Mouse (Mus musculus): ENCODE results near the gene Lamc3. TPM values are rescaled to one million over a fixed set of nuclear protein-coding genes. Genes with fewer than 3 reads are reported as not detected.
"Not testable (repeated sequence)": the region's sequence is repeated elsewhere in the genome, so short reads cannot be mapped to it uniquely, and the experiment has no call there.

Lamc3 gene
- polyA plus RNA-seq, 1 experiment from 2014 or later, result 0.41 TPM

DNA sequence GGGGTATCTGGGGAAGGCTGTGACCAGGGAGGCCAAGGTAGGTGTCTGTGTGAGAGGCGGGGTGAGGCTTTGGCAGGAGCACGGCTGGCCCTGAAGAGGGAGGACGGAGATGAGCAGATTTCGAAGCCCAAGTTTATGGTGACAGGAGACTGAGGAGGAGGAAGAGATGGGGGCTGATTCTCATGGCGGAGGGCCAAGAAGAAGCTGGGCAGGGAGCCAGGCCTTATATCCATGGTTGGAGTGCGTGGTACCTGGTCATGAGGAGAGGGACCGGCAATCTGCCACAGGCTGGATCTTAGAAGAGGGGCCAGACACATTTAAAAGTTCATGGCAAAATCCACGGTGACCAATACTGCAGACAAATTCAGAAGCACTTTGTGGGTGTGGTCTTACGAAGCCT lies 19.3 kb downstream of the Lamc3 start:
- no peak overlapping the region for H3K9ac ChIP-seq (ENCODE audit: low read length)
- H3K36me3 ChIP-seq (ENCODE audit: control insufficient read depth, insufficient read depth), result no peaks in the 10 kb centered on the region
- no peak overlapping the region for H3K27ac ChIP-seq (ENCODE audit: low read length)
- WGBS, result 51% methylated on average over 9 of the region's 9 CpGs
- no peaks in the 10 kb centered on the region for H3K27me3 ChIP-seq (ENCODE audit: control insufficient read depth, insufficient read depth, low read length)
- no peaks in the 10 kb centered on the region for H3K9me3 ChIP-seq (replicated peaks; ENCODE audit: control insufficient read depth, low read length)
- no peak overlapping the region for H3K4me3 ChIP-seq (ENCODE audit: low read length)
- ATAC-seq (replicated peaks; ENCODE audit: extremely low read depth, insufficient read depth, low FRiP score), result no peak
- H3K4me1 ChIP-seq (ENCODE audit: control insufficient read depth, insufficient read depth, low read length), result peaks cover 9% of the 10 kb centered on the region; the same call in 1 of the 2 replicates
- H3K4me2 ChIP-seq (ENCODE audit: low read depth, low read length), result no peak overlapping the region

DNA sequence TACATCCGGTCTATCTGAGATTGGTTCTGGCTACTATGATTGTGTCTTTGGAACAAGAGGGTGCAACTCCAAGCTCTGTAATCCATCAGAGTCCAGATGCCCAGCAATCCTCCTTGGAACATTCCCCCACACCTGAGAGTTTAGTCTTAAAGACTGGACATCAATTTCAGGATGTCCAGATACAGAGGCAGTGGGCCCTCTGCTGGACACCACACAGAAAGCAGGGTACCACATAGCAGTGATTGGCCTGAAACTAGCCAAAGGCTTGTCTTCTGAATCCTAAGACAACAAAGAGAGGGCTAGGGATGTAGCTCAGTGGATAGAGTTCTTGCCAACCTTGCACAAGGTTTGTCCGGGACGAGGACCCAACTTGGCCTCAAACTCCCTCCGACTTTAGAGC lies 25.5 kb downstream of the Lamc3 start:
- ATAC-seq (replicated peaks; ENCODE audit: extremely low read depth, insufficient read depth, low FRiP score), result no peak
- no peak overlapping the region for H3K4me3 ChIP-seq (ENCODE audit: low read length)
- H3K27ac ChIP-seq (ENCODE audit: low read length), result no peak overlapping the region
- no peaks in the 10 kb centered on the region for H3K36me3 ChIP-seq (ENCODE audit: control insufficient read depth, insufficient read depth)
- H3K4me1 ChIP-seq (ENCODE audit: control insufficient read depth, insufficient read depth, low read length), result no peaks in the 10 kb centered on the region
- 63% methylated on average over 4 of the region's 4 CpGs for WGBS
- H3K9me3 ChIP-seq (replicated peaks; ENCODE audit: control insufficient read depth, low read length), result no peaks in the 10 kb centered on the region
- H3K4me2 ChIP-seq (ENCODE audit: low read depth, low read length), result no peak overlapping the region
- H3K27me3 ChIP-seq (ENCODE audit: control insufficient read depth, insufficient read depth, low read length), result no peaks in the 10 kb centered on the region
- no peak overlapping the region for H3K9ac ChIP-seq (ENCODE audit: low read length)

GRCm38 (mm10) chr2:31914213-31914612 lies 27.1 kb downstream of the Lamc3 start:
- not testable (repeated sequence) for ATAC-seq (replicated peaks; ENCODE audit: extremely low read depth, insufficient read depth, low FRiP score); H3K27me3 ChIP-seq (ENCODE audit: control insufficient read depth, insufficient read depth, low read length); H3K36me3 ChIP-seq (ENCODE audit: control insufficient read depth, insufficient read depth); H3K9me3 ChIP-seq (replicated peaks; ENCODE audit: control insufficient read depth, low read length); H3K4me3 ChIP-seq (ENCODE audit: low read length); H3K27ac ChIP-seq (ENCODE audit: low read length); H3K4me1 ChIP-seq (ENCODE audit: control insufficient read depth, insufficient read depth, low read length); H3K4me2 ChIP-seq (ENCODE audit: low read depth, low read length); H3K9ac ChIP-seq (ENCODE audit: low read length)

DNA sequence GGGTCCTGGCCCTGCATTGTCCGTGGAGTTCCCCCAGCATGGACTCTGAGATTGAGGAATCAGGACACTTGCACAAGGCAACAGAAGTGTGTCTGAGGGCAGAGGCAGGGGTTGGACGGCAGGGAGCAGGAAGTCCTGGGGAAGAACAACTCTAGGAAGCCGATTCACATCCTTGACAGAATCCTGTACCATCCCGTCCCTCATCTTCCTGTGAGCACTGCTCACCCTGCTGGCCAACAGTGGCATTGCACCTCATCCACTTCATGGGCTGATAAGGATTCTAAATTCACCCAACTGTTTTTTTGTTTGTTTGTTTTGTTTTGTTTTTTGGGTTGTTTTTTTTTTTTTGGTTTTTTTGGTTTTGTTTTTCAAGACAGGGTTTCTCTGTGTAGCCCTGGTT lies 28.0 kb downstream of the Lamc3 start:
- H3K36me3 ChIP-seq (ENCODE audit: control insufficient read depth, insufficient read depth), result no peaks in the 10 kb centered on the region
- WGBS, result 17% methylated on average over 4 of the region's 4 CpGs
- no peak overlapping the region for H3K4me3 ChIP-seq (ENCODE audit: low read length)
- no peak overlapping the region for H3K4me2 ChIP-seq (ENCODE audit: low read depth, low read length)
- H3K4me1 ChIP-seq (ENCODE audit: control insufficient read depth, insufficient read depth, low read length), result no peaks in the 10 kb centered on the region
- H3K27me3 ChIP-seq (ENCODE audit: control insufficient read depth, insufficient read depth, low read length), result 0 out of 2 replicates have a peak, but pooled peaks cover 4% of the 10 kb centered on the region
- no peak overlapping the region for H3K9ac ChIP-seq (ENCODE audit: low read length)
- H3K9me3 ChIP-seq (replicated peaks; ENCODE audit: control insufficient read depth, low read length), result no peaks in the 10 kb centered on the region
- ATAC-seq (replicated peaks; ENCODE audit: extremely low read depth, insufficient read depth, low FRiP score), result 0 out of 2 replicates have a peak, but pooled peaks have one; percentile 35
- H3K27ac ChIP-seq (ENCODE audit: low read length), result no peak overlapping the region

DNA sequence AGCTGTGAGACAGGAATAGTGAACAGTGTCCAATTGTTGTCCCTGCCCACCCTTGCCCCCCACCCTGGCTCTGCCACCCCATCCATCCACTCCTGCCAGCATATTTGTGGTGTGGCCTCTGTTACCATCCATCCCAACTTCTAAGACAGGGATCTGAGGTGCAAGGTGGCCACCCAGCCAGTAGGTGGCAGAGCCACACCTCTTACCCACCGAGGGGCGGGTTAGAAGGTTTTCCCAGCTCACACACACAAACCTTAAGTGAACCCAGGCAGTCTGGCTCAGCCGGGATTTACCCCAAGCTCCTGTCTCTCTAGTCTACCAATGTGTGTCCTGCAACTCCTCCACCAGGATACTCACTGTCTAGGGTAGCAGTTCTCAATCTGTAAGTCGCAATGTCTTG lies 30.5 kb downstream of the Lamc3 start:
- Histone ChIP-seq H3K9ac (ENCODE audit: low read length) (no peak overlapping the region), H3K9me3 (replicated peaks; ENCODE audit: control insufficient read depth, low read length) (no peaks in the 10 kb centered on the region), H3K27ac (ENCODE audit: low read length) (no peak overlapping the region), H3K4me2 (ENCODE audit: low read depth, low read length) (no peak overlapping the region), H3K4me1 (ENCODE audit: control insufficient read depth, insufficient read depth, low read length) (no peaks in the 10 kb centered on the region), H3K4me3 (ENCODE audit: low read length) (no peak overlapping the region), H3K27me3 (ENCODE audit: control insufficient read depth, insufficient read depth, low read length) (0 out of 2 replicates have a peak, but pooled peaks cover 6% of the 10 kb centered on the region), H3K36me3 (ENCODE audit: control insufficient read depth, insufficient read depth) (no peaks in the 10 kb centered on the region)
- WGBS, result 31% methylated on average over 4 of the region's 4 CpGs
- no peak for ATAC-seq (replicated peaks; ENCODE audit: extremely low read depth, insufficient read depth, low FRiP score)

DNA sequence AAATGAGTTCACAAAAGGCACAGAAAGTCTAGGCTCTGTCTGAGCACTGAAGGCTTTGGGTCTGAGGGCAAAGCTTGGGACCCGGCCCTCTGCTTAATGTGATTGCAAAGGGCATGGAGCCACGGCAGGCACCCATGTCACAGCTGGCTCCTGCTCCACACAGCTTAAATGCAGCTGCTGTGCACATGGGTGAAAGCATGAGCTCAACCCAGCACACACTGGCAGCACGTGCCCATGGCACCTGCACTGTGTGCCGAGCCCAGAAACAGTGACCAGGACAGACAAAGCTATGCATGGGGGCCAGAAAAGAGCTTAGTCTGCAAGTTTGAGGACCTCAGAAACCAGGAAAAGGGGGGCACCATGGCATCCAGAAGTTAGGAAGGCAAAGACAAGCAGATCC lies 36.6 kb downstream of the Lamc3 start:
- no peak for ATAC-seq (replicated peaks; ENCODE audit: extremely low read depth, insufficient read depth, low FRiP score)
- no peaks in the 10 kb centered on the region for H3K4me1 ChIP-seq (ENCODE audit: control insufficient read depth, insufficient read depth, low read length)
- no peak overlapping the region for H3K4me2 ChIP-seq (ENCODE audit: low read depth, low read length)
- H3K27ac ChIP-seq (ENCODE audit: low read length), result no peak overlapping the region
- no peak overlapping the region for H3K4me3 ChIP-seq (ENCODE audit: low read length)
- H3K9me3 ChIP-seq (replicated peaks; ENCODE audit: control insufficient read depth, low read length), result no peaks in the 10 kb centered on the region
- H3K27me3 ChIP-seq (ENCODE audit: control insufficient read depth, insufficient read depth, low read length), result peaks cover 9% of the 10 kb centered on the region; the same call in 1 of the 2 replicates
- H3K36me3 ChIP-seq (ENCODE audit: control insufficient read depth, insufficient read depth), result no peaks in the 10 kb centered on the region
- 74% methylated on average over 4 of the region's 4 CpGs for WGBS
- H3K9ac ChIP-seq (ENCODE audit: low read length), result no peak overlapping the region

DNA sequence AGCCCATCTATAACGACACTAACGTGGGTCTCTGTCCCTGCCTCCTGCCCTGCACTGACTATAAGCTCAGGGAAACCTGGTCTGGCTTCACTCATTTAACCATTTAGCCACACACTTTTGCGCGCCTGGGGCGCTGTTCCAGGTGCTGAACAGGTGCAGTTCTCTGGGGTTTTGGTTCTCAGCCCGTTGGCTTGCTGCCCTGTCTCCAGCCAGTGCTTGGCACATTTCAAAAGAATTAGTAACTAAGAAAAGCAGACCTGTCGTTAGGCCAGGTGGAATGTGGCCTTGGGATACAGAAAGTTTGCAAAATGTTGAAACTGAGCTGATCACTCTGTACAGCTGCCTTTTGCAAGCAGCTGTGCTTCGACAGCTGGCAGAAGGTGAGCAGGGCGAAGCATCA lies 37.7 kb downstream of the Lamc3 start:
- H3K4me1 ChIP-seq (ENCODE audit: control insufficient read depth, insufficient read depth, low read length), result no peaks in the 10 kb centered on the region
- no peak for ATAC-seq (replicated peaks; ENCODE audit: extremely low read depth, insufficient read depth, low FRiP score)
- WGBS, result 32% methylated on average over 9 of the region's 9 CpGs
- no peak overlapping the region for H3K4me3 ChIP-seq (ENCODE audit: low read length)
- H3K36me3 ChIP-seq (ENCODE audit: control insufficient read depth, insufficient read depth), result no peaks in the 10 kb centered on the region
- H3K9ac ChIP-seq (ENCODE audit: low read length), result no peak overlapping the region
- H3K4me2 ChIP-seq (ENCODE audit: low read depth, low read length), result no peak overlapping the region
- H3K9me3 ChIP-seq (replicated peaks; ENCODE audit: control insufficient read depth, low read length), result no peaks in the 10 kb centered on the region
- H3K27ac ChIP-seq (ENCODE audit: low read length), result no peak overlapping the region
- peaks cover 6% of the 10 kb centered on the region; the same call in 1 of the 2 replicates for H3K27me3 ChIP-seq (ENCODE audit: control insufficient read depth, insufficient read depth, low read length)

GRCm38 (mm10) chr2:31925936-31926335 lies 38.8 kb downstream of the Lamc3 start:
- peaks cover 6% of the 10 kb centered on the region; the same call in 1 of the 2 replicates for H3K27me3 ChIP-seq (ENCODE audit: control insufficient read depth, insufficient read depth, low read length)
- 42% methylated on average over 4 of the region's 4 CpGs for WGBS

GRCm38 (mm10) chr2:31929664-31930063 lies 42.6 kb downstream of the Lamc3 start:
- no peak overlapping the region for H3K9ac ChIP-seq (ENCODE audit: low read length)
- H3K4me1 ChIP-seq (ENCODE audit: control insufficient read depth, insufficient read depth, low read length), result no peaks in the 10 kb centered on the region
- no peaks in the 10 kb centered on the region for H3K36me3 ChIP-seq (ENCODE audit: control insufficient read depth, insufficient read depth)
- WGBS, result 69% methylated on average over 3 of the region's 3 CpGs
- H3K4me2 ChIP-seq (ENCODE audit: low read depth, low read length), result no peak overlapping the region
- peaks cover 4% of the 10 kb centered on the region; the same call in 1 of the 2 replicates for H3K27me3 ChIP-seq (ENCODE audit: control insufficient read depth, insufficient read depth, low read length)
- no peak overlapping the region for H3K4me3 ChIP-seq (ENCODE audit: low read length)
- no peak overlapping the region for H3K27ac ChIP-seq (ENCODE audit: low read length)
- no peak for ATAC-seq (replicated peaks; ENCODE audit: extremely low read depth, insufficient read depth, low FRiP score)
- H3K9me3 ChIP-seq (replicated peaks; ENCODE audit: control insufficient read depth, low read length), result no peaks in the 10 kb centered on the region

More at GRCm38 (mm10) chr2:31925936-31926335, 38.8 kb downstream of the Lamc3 start:
- no peak for ATAC-seq (replicated peaks; ENCODE audit: extremely low read depth, insufficient read depth, low FRiP score)
- Histone ChIP-seq H3K9ac (ENCODE audit: low read length) (no peak overlapping the region), H3K4me1 (ENCODE audit: control insufficient read depth, insufficient read depth, low read length) (no peaks in the 10 kb centered on the region), H3K9me3 (replicated peaks; ENCODE audit: control insufficient read depth, low read length) (no peaks in the 10 kb centered on the region), H3K36me3 (ENCODE audit: control insufficient read depth, insufficient read depth) (no peaks in the 10 kb centered on the region), H3K4me3 (ENCODE audit: low read length) (no peak overlapping the region), H3K27ac (ENCODE audit: low read length) (no peak overlapping the region), H3K4me2 (ENCODE audit: low read depth, low read length) (no peak overlapping the region)
